Mouse (Mus musculus) heart, adult 2 months (tissue): ENCODE measurements at regions not wholly inside any gene's neighbourhood (a gene's known extent, or its start where the extent isn't known, plus 50 kb on each side); places are given as distances from the start of the nearest gene placed in this dataset.

Experiments used
- CTCF ChIP-seq: fragments of 200-600 bp; IDR thresholded peaks from 2 replicates; pipeline ENCODE4 v1.8.1; 2022; ENCODE audit warnings: antibody characterized with exemption, mild to moderate bottlenecking, moderate library complexity
- EP300 ChIP-seq: fragments of 200-500 bp; IDR thresholded peaks from 2 replicates; pipeline ENCODE4 v1.6.1; 2011; ENCODE audit warnings: low read depth, low read length, control low read depth; ENCODE audit not compliant: insufficient read depth

DNA sequence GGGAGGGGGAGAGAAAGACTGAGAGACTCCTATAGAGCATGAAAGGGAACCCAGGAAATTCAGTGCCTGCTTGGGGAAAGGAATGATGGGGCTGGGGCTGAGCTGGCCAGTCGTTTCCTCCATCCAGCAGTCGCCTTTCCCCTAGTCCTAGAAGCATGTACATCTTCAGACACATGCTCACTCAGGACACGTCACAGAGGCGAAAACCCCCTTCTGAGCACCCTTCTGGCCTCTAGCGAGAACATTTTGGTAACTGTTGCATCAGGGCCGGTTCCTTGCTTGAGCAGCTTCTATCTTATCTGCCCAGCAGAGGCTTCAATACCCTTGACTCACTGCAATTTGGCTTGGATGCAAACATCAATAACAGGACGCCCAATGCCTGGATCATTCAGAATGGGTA, 737.6 kb upstream of the 4930452B06Rik start:
- TF ChIP-seq CTCF (no peak), EP300 (no peak)
